Mouse (Mus musculus): Measurements from ENCODE around the gene Txndc2.

DNA sequence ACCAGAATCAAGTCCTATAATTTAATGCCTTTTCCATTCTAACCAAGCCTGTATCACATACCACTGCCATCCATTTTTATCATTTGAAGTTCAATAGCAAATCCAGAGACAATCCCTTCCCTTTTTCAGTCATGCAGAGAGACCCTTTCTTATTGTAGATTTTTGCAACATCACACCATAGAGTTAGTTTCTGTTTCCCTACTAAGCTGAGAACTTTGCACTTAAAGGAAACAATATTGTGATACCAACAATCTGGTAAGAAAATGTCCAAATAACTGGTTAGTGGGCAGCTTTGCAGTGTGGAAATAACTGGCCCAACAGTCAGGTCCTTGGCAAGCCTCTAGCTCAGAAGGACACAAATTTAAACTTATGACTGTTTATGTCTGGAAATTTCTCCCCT lies 37.1 kb downstream of the Txndc2 start:
- TF ChIP-seq EP300 (IDR thresholded peaks at IDR 0.05; ENCODE audit: low read depth) (no peak), CTCF (IDR thresholded peaks at IDR 0.05; ENCODE audit: low read depth) (no peak)
